Mouse (Mus musculus): Measurements from ENCODE around the gene Cntnap5a.

DNA sequence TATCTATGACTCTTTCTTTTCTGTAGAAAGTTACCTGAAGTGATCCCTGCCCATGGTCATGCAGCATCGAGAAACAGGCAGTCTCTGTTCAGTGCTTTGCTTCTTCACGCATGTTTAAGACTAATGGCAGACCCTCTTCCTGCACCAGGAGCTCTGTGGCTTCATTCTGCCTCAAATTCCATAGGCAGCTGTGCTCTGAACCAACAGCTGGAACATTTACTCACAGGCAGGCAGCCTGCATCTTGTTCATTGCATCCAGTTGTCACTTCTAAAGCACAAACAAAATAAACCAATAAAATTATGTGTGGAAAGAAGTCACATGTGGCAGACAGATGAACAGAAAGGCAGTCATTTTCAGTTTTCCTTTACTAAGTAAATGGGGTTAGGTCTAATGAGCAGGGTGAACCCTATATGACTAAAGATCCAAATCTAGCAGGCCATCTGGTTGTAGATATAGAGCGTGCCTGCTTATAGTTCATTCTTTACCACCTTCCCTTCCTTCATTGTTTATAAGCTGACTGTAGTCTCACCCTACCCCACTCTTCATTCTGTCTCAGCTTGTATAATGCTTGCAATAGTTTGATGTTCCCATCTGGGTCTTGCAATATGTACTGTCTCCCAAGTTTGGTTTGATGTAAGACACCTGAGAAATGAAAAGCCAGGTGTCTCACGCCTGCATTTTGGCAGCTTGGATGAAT is 893.6 kb downstream of the Cntnap5a start:
- no peak for TF ChIP-seq CTCF (IDR thresholded peaks at IDR 0.05; ENCODE audit: low read depth, low read length)
- no peak for TF ChIP-seq POLR2A (IDR thresholded peaks at IDR 0.05; ENCODE audit: insufficient read depth, low read length)
- TF ChIP-seq EP300 (IDR thresholded peaks at IDR 0.05; ENCODE audit: insufficient read depth, low read depth, low read length): no peak

All from ES-Bruce4 (cell line).